13 mouse cellular contexts compared by ENCODE assay signal in genomic region chr13:93440167-93440566, GRCm38 (mm10). TPM values are rescaled to one million over a fixed set of nuclear protein-coding genes. Genes with fewer than 3 reads are reported as not detected.
DNase-seq lines count a peak whose midpoint lies in the region; ATAC-seq and TF ChIP-seq lines count a peak whose summit lies in the region.
"Had no signal": no experiment of that assay in that cellular context is flagged by ENCODE, and none has a peak within 500 bp of the region (broad histone marks: within the 10 kb centered on the region; RNA-seq: fewer than 3 reads in every experiment).

No protein-coding gene starts in this region.

- no peak overlapping the region for H3K9ac ChIP-seq in heart, embryonic 14.5 days (ENCODE audit: low read length)
- H3K9ac ChIP-seq in embryonic facial prominence, embryonic 13.5 days: no peak overlapping the region
- H3K9ac ChIP-seq in forebrain, postnatal 0 days: no peak overlapping the region
- H3K9ac ChIP-seq in midbrain, embryonic 15.5 days: no peak overlapping the region
- H3K9ac ChIP-seq: limb, embryonic 12.5 days; stomach, embryonic 15.5 days had no signal

- peaks cover 84% of the 10 kb centered on the region for H3K36me3 ChIP-seq in heart, embryonic 14.5 days (ENCODE audit: control insufficient read depth, insufficient read depth, low read length)
- peaks cover 52% of the 10 kb centered on the region for H3K36me3 ChIP-seq in embryonic facial prominence, embryonic 13.5 days
- H3K36me3 ChIP-seq in forebrain, postnatal 0 days (ENCODE audit: insufficient read depth): peaks cover 10% of the 10 kb centered on the region
- peaks cover 9% of the 10 kb centered on the region for H3K36me3 ChIP-seq in midbrain, embryonic 15.5 days (replicated peaks)

- TF ChIP-seq CTCF in forebrain, postnatal 0 days (IDR thresholded peaks at IDR 0.05; ENCODE audit: low read depth): no peak
- no peak for TF ChIP-seq CTCF in cerebellum, adult 2 months (IDR thresholded peaks at IDR 0.05; ENCODE audit: borderline replicate concordance, insufficient read depth, low read depth, low read length)

- H3K27ac ChIP-seq in heart, embryonic 14.5 days (replicated peaks in 1 of 2; ENCODE audit: control insufficient read depth in 1 of 2, insufficient read depth in 1 of 2, low read depth in 2 of 2, low read length in 2 of 2): no peak overlapping the region
- no peak overlapping the region for H3K27ac ChIP-seq in embryonic facial prominence, embryonic 13.5 days
- H3K27ac ChIP-seq in forebrain, postnatal 0 days (ENCODE audit: low read depth, low read length): no peak overlapping the region
- H3K27ac ChIP-seq in midbrain, embryonic 15.5 days: no peak overlapping the region
- no peak overlapping the region for H3K27ac ChIP-seq in cerebellum, adult 2 months (ENCODE audit: insufficient read depth, low read length)
- H3K27ac ChIP-seq: gastrocnemius, adult 2 months; limb, embryonic 12.5 days; stomach, embryonic 15.5 days had no signal

- ATAC-seq in heart, embryonic 14.5 days (ENCODE audit: insufficient number of reproducible peaks, insufficient read depth, low FRiP score, low read depth): peak; percentile 68; the same call in 1 of the 2 replicates
- 0 out of 2 replicates have a peak, but pooled peaks have one; percentile 48 for ATAC-seq in embryonic facial prominence, embryonic 13.5 days (ENCODE audit: insufficient number of reproducible peaks, insufficient read depth, low FRiP score, low TSS enrichment, low read depth)
- ATAC-seq in forebrain, postnatal 0 days: peak; percentile 47; the same call in 1 of the 2 replicates
- peak; percentile 66; the same call in 1 of the 2 replicates for ATAC-seq in midbrain, embryonic 15.5 days (replicated peaks)

- H3K9me3 ChIP-seq in heart, embryonic 14.5 days (ENCODE audit: control insufficient read depth, low read length): no peaks in the 10 kb centered on the region
- no peaks in the 10 kb centered on the region for H3K9me3 ChIP-seq in embryonic facial prominence, embryonic 13.5 days
- H3K9me3 ChIP-seq in forebrain, postnatal 0 days (ENCODE audit: low read length): no peaks in the 10 kb centered on the region
- no peaks in the 10 kb centered on the region for H3K9me3 ChIP-seq in midbrain, embryonic 15.5 days
- H3K9me3 ChIP-seq: limb, embryonic 12.5 days; stomach, embryonic 15.5 days had no signal

- WGBS in heart, embryonic 14.5 days: 74% methylated on average over 3 of the region's 3 CpGs
- WGBS in embryonic facial prominence, embryonic 13.5 days: 98% methylated on average over 3 of the region's 3 CpGs
- 100% methylated on average over 3 of the region's 3 CpGs for WGBS in forebrain, postnatal 0 days
- 87% methylated on average over 3 of the region's 3 CpGs for WGBS in midbrain, embryonic 15.5 days
- 95% methylated on average over 3 of the region's 3 CpGs for WGBS in cerebellum, adult 2 months

- TF ChIP-seq POLR2A in cerebellum, adult 2 months (IDR thresholded peaks at IDR 0.05; ENCODE audit: borderline replicate concordance, insufficient read depth, low read length): no peak

- DNase-seq in heart, adult 11 months: no peak
- no peak for DNase-seq in forebrain, postnatal 0 days
- no peak for DNase-seq in cerebellum, adult 2 months
- DNase-seq in urinary bladder, adult 18-20 months (ENCODE audit: low spot score in 2 of 2): no peak
- no peak for DNase-seq in yolk sac, embryonic 10.5 days (ENCODE audit: low spot score)
- DNase-seq: gastrocnemius, adult 2 months; heart, postnatal 10 days; kidney, postnatal 4 days had no signal

- no peaks in the 10 kb centered on the region for H3K4me1 ChIP-seq in heart, embryonic 14.5 days (ENCODE audit: control insufficient read depth in 2 of 2, insufficient read depth in 2 of 2, low read length in 2 of 2)
- no peaks in the 10 kb centered on the region for H3K4me1 ChIP-seq in embryonic facial prominence, embryonic 13.5 days
- H3K4me1 ChIP-seq in forebrain, postnatal 0 days (ENCODE audit: insufficient read depth): no peaks in the 10 kb centered on the region
- no peaks in the 10 kb centered on the region for H3K4me1 ChIP-seq in midbrain, embryonic 15.5 days
- no peaks in the 10 kb centered on the region for H3K4me1 ChIP-seq in cerebellum, adult 2 months (ENCODE audit: control insufficient read depth, insufficient read depth, low read length)
- H3K4me1 ChIP-seq: limb, embryonic 12.5 days; stomach, embryonic 15.5 days had no signal

- H3K4me3 ChIP-seq in heart, embryonic 14.5 days (ENCODE audit: control insufficient read depth in 1 of 2, insufficient read depth in 1 of 2, low read depth in 1 of 2, low read length in 2 of 2): no peak overlapping the region
- H3K4me3 ChIP-seq in embryonic facial prominence, embryonic 13.5 days: no peak overlapping the region
- H3K4me3 ChIP-seq in forebrain, postnatal 0 days (ENCODE audit: low read depth, low read length): no peak overlapping the region
- no peak overlapping the region for H3K4me3 ChIP-seq in midbrain, embryonic 15.5 days
- H3K4me3 ChIP-seq in cerebellum, adult 2 months (replicated peaks; ENCODE audit: insufficient read depth, low read depth, low read length): no peak overlapping the region
- H3K4me3 ChIP-seq: gastrocnemius, adult 2 months; limb, embryonic 12.5 days; stomach, embryonic 15.5 days had no signal

- H3K4me2 ChIP-seq in heart, embryonic 14.5 days (ENCODE audit: low read length): no peak overlapping the region
- H3K4me2 ChIP-seq in embryonic facial prominence, embryonic 13.5 days: no peak overlapping the region
- H3K4me2 ChIP-seq in forebrain, postnatal 0 days (ENCODE audit: low read depth): no peak overlapping the region
- H3K4me2 ChIP-seq in midbrain, embryonic 15.5 days: no peak overlapping the region
- H3K4me2 ChIP-seq: limb, embryonic 12.5 days; stomach, embryonic 15.5 days had no signal

- no peaks in the 10 kb centered on the region for H3K27me3 ChIP-seq in heart, embryonic 14.5 days (ENCODE audit: control insufficient read depth, insufficient read depth, low read length)
- H3K27me3 ChIP-seq in embryonic facial prominence, embryonic 13.5 days: no peaks in the 10 kb centered on the region
- H3K27me3 ChIP-seq in forebrain, postnatal 0 days (ENCODE audit: insufficient read depth, low read length): no peaks in the 10 kb centered on the region
- no peaks in the 10 kb centered on the region for H3K27me3 ChIP-seq in midbrain, embryonic 15.5 days (replicated peaks)
- no peaks in the 10 kb centered on the region for H3K27me3 ChIP-seq in cerebellum, adult 2 months (ENCODE audit: control insufficient read depth, insufficient read depth, low read length)
- H3K27me3 ChIP-seq: limb, embryonic 12.5 days; stomach, embryonic 15.5 days had no signal

RNA-seq across cellular contexts. Expression of gene Jmy, which starts 59.4 kb away (rescaled TPM):
- 10.4 and 10.6 TPM in 2 replicates for polyA plus RNA-seq in heart, embryonic 14.5 days (2014; fragmentation: Nextera tagmentation; extraction: Ambion mirVana)
- polyA plus RNA-seq in embryonic facial prominence, embryonic 13.5 days (2015; fragmentation: Nextera tagmentation; extraction: Ambion mirVana): 6.3 and 7.5 TPM in 2 replicates
- total RNA-seq in forebrain, postnatal 0 days (2014; rRNA removed): 25.5 and 29.7 TPM in 2 replicates
- 5.6 and 9.0 TPM in 2 replicates for polyA plus RNA-seq in forebrain, postnatal 0 days (2015; fragmentation: Nextera tagmentation; extraction: Ambion mirVana)
- 8.0 and 9.7 TPM in 2 replicates for polyA plus RNA-seq in midbrain, embryonic 15.5 days (2015; fragmentation: Nextera tagmentation; extraction: Ambion mirVana)
- polyA plus RNA-seq in cerebellum, adult 2 months (2012; rRNA removed): 16.7 and 17.6 TPM in 2 replicates
